Mouse (Mus musculus) ES-E14 (cell line): ENCODE data around the gene Olfr62. TPM values are rescaled to one million over a fixed set of nuclear protein-coding genes. Genes with fewer than 3 reads are reported as not detected.
A peak's percentile ranks its signal among the peaks of the same experiment; 100 is the strongest.

ENCODE experiments used
- DNase-seq: peaks from one replicate; pipeline ENCODE4 v3.0.0-alpha.2; 2013; ENCODE audit warnings: low read depth, low spot score
- H3K27ac ChIP-seq: 2 replicates; pipeline ENCODE4 v1.5.1; 2012; ENCODE audit warnings: low read depth, mild to moderate bottlenecking, low read length, moderate library complexity, mixed read lengths; ENCODE audit not compliant: poor library complexity, insufficient read depth, severe bottlenecking
- H3K36me3 ChIP-seq: 2 replicates; pipeline ENCODE4 v1.6.1; 2012; ENCODE audit warnings: mild to moderate bottlenecking, low read length, moderate library complexity, mixed read lengths; ENCODE audit not compliant: control insufficient read depth, poor library complexity, insufficient read depth, severe bottlenecking
- H3K4me1 ChIP-seq, 2 experiments: fragments of 150-350 bp in 1 of 2; sonication (generic) in 1 of 2; 2 replicates each; pipeline ENCODE4 v1.6.1; 2012; ENCODE audit warnings: low read length in 2 of 2, mild to moderate bottlenecking in 1 of 2, mixed read lengths in 1 of 2; ENCODE audit not compliant: control insufficient read depth in 2 of 2, insufficient read depth in 2 of 2, poor library complexity in 1 of 2
- H3K4me3 ChIP-seq, 2 experiments: fragments of 150-350 bp in 1 of 2; sonication (generic) in 1 of 2; 2 replicates each; pipeline ENCODE4 v1.5.1; 2012; ENCODE audit warnings: low read length in 2 of 2, low read depth in 1 of 2, mild to moderate bottlenecking in 1 of 2, mixed read lengths in 1 of 2; ENCODE audit not compliant: insufficient read depth in 1 of 2, poor library complexity in 1 of 2, severe bottlenecking in 1 of 2
- H3K9ac ChIP-seq: 2 replicates; pipeline ENCODE4 v1.6.1; 2012; ENCODE audit warnings: low read depth, mild to moderate bottlenecking, low read length, mixed read lengths; ENCODE audit not compliant: poor library complexity, insufficient read depth, severe bottlenecking
- H3K9me3 ChIP-seq: fragments of 150-350 bp; sonication (generic); 2 replicates; pipeline ENCODE4 v1.6.1; 2012; ENCODE audit warnings: low read depth, mild to moderate bottlenecking, low read length; ENCODE audit not compliant: control insufficient read depth, insufficient read depth
- CHD2 ChIP-seq: IDR thresholded peaks from 2 replicates; pipeline ENCODE4 v1.6.1; 2014; ENCODE audit warnings: mild to moderate bottlenecking, low read depth, low read length, inconsistent platforms
- HCFC1 ChIP-seq: IDR thresholded peaks from 2 replicates; pipeline ENCODE4 v1.6.1; 2012; ENCODE audit warnings: low read length, inconsistent platforms, borderline replicate concordance; ENCODE audit not compliant: insufficient read depth
- MAFK ChIP-seq: IDR thresholded peaks from 2 replicates; pipeline ENCODE4 v1.6.1; 2014; ENCODE audit warnings: mild to moderate bottlenecking, low read depth, low read length, inconsistent platforms; ENCODE audit not compliant: insufficient read depth
- ZC3H11A ChIP-seq: IDR thresholded peaks from 2 replicates; pipeline ENCODE4 v1.6.1; 2012; ENCODE audit warnings: low read depth, mild to moderate bottlenecking, inconsistent platforms, low read length, borderline replicate concordance
- ZNF384 ChIP-seq: IDR thresholded peaks from 2 replicates; pipeline ENCODE4 v1.6.1; 2012; ENCODE audit warnings: low read depth, low read length, inconsistent platforms
- in situ Hi-C, 2 experiments: fragments of 600-800 bp; cut with MboI; formaldehyde crosslinking; loops; one replicate each; pipeline ENCODE4 v1.15.1; 2025; ENCODE audit warnings: low sequenced_read_pairs in 2 of 2, inconsistent platforms in 1 of 2; ENCODE audit not compliant: unreplicated experiment in 2 of 2
- total RNA-seq: library from RNA; depleted of rRNA; stranded (reverse); fragments of 300-350 nt; gene quantifications from 2 replicates; pipeline ENCODE4 v1.2.3, GENCODE M21; 2012; rRNA removed

The Olfr62 gene
- total RNA-seq: not detected in 2 replicates

GRCm38 (mm10) chr4:118658652-118659051, at the start of gene Olfr62:
Olfr62 (plus strand) TSS chr4:118658952.
- Histone ChIP-seq H3K9ac (no peak within 1 kb of the TSS), H3K4me3 (no peak within 1 kb of the TSS), H3K27ac (no peak within 1 kb of the TSS), H3K9me3 (no peaks in the 10 kb centered on the region), H3K36me3 (no peaks in the 10 kb centered on the region), H3K4me1 (no peaks in the 10 kb centered on the region)
- DNase-seq: no peak
- in situ Hi-C loops: loop anchor here in 1 of 2 experiments (25.0 kb wide), 1 partner anchor 304 kb away; the partner anchor contains the start of gene Lao1
- TF ChIP-seq HCFC1: no peak
- no peak for TF ChIP-seq ZC3H11A
- no peak for TF ChIP-seq MAFK
- TF ChIP-seq ZNF384: no peak
- no peak for TF ChIP-seq CHD2

DNA sequence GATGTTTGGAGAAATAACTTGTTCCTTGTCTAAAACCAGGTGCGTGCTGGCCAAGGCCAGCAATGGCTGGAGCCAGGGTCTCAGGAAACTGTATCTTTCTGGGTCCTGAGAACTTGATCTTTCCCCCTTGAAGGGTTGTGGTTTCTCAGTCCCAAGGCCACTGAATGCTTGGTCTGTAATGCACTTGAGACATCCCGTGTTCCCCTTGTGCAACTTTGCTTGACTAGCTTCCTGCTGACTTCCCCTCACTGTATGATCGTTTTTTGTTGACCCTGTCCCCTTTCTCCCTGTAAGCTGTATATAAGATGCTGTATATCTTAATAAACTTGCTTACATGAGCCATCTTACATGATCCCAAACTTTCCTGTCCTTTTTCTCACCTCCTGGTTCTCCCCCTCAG, 48.9 kb upstream of the Olfr62 start:
- no peak overlapping the region for H3K4me3 ChIP-seq
- in situ Hi-C loops: loop anchor here in 1 of 2 experiments (25.0 kb wide), 1 partner anchor 552 kb away; the partner anchor contains the start of gene Zfp691
- no peaks in the 10 kb centered on the region for H3K9me3 ChIP-seq
- no peak overlapping the region for H3K9ac ChIP-seq
- no peak overlapping the region for H3K27ac ChIP-seq
- TF ChIP-seq ZC3H11A (no peak), ZNF384 (no peak), CHD2 (no peak), MAFK (no peak), HCFC1 (no peak)
- no peaks in the 10 kb centered on the region; a peak in 1 of 4 replicates for H3K4me1 ChIP-seq
- DNase-seq: no peak
- no peaks in the 10 kb centered on the region for H3K36me3 ChIP-seq

DNA sequence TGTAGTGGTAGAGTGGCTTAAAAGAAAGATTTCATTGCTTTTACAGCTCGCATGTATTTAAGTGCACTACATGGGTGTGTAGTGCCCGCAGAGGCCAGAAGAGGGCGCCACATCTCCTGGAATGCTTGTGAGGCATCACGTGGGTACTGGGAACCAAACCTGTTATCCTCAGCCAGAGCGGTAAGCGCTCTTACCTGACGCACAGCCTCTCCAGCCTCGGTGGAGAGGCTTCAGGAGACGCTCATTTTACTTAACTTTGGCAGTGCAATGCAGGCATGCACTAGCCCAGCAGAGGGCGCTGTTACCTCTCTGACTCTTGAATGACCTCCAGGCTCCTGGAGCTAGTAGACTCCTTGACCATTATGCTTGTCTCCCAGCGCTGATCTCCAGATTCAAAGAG, 46.1 kb upstream of the Olfr62 start:
- DNase-seq: peak; percentile 92
- Histone ChIP-seq H3K9ac (no peak overlapping the region), H3K4me1 (no peaks in the 10 kb centered on the region; a peak in 1 of 4 replicates), H3K9me3 (no peaks in the 10 kb centered on the region), H3K27ac (no peak overlapping the region), H3K4me3 (no peak overlapping the region), H3K36me3 (no peaks in the 10 kb centered on the region)
- in situ Hi-C loops: loop anchor here in 1 of 2 experiments (25.0 kb wide), 1 partner anchor 550 kb away; the partner anchor contains the start of gene Zfp691
- TF ChIP-seq ZC3H11A (peak; percentile 86; the same call in 1 of the 2 replicates), CHD2 (no peak), HCFC1 (peak; percentile 33; the same call in 1 of the 2 replicates)

DNA sequence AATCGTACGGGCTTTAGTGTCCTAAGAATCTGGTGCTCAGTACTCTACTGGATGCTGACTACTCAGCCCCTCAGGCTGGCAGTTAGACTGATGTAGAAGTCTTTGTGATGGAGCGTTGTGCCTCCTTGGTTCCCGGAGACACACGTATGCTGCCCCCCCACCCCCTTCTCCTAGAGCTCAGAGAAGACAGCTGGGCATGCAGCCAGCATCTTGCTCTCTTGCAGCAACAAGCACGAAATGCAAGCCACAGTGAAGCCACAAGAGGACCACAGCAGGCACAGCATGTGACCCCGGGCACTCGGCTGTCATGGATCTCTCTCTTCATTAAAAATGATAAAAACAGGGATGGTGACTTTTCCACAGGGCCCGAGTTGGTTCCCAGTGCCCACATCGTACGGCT, 43.3 kb upstream of the Olfr62 start:
- Histone ChIP-seq H3K9me3 (no peaks in the 10 kb centered on the region), H3K36me3 (no peaks in the 10 kb centered on the region), H3K9ac (no peak overlapping the region), H3K4me1 (no peaks in the 10 kb centered on the region; a peak in 1 of 4 replicates), H3K4me3 (no peak overlapping the region), H3K27ac (no peak overlapping the region)
- in situ Hi-C loops: loop anchor here in 1 of 2 experiments (25.0 kb wide), 1 partner anchor 547 kb away; the partner anchor contains the start of gene Zfp691
- DNase-seq: no peak
- no peak for TF ChIP-seq MAFK
- no peak for TF ChIP-seq HCFC1
- no peak for TF ChIP-seq CHD2
- TF ChIP-seq ZNF384: no peak
- no peak for TF ChIP-seq ZC3H11A
